Mouse (Mus musculus): ENCODE results near the gene BC067074.
A peak's percentile ranks its signal among the peaks of the same experiment; 100 is the strongest.
"Not testable (repeated sequence)": the region's sequence is repeated elsewhere in the genome, so short reads cannot be mapped to it uniquely, and the experiment has no call there.

BC067074 gene

DNA sequence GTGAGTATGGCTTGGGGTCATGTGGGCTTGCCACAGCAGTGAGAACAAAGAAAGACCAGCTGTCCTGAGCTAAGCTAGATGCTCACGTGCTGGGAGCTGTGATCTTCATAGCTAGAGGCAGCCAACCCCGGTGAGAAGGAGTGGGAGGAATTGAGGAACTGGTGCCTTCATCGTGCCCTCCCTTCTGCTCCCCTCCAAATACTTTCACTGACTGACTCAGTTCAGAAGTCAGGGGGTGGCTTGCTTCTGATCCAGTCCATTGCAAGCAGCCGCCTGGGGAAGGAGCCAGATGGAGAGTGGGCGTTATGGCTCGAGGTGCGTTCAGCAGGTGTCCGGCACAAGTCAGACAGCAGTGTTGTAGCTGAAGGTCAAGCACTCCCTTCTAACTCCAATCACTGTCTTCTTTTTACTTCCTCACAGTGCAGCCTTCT is 86.0 kb downstream of the BC067074 start:
- DNase-seq (ENCODE audit: low spot score) = no peak

DNA sequence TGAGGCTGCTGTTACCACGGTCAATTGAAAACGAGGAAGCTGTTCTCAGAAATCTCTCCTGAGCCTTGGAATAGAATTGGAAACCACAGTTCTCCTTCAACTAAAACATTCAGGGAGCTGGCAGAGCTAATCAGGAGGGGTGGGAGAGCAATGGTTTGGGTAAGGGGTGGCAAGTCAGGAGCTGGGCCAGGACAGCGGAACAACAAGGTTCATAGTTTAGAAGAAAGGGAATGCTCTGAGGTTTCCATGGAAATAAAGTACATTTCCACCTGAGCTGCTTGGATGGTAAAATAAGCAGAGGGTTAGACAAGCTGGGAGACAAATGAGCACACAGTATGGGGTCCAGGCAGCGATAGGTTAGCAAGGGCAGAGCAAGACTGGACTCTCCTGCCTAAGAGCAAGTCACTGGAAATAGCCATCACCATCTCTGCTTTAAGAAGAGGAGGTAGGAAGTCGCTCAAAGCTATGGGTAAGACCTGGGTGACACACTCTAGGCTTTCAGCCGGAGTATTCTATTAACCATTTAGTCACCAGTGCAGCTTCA is 86.9 kb downstream of the BC067074 start:
- DNase-seq (ENCODE audit: low spot score) = no peak

DNA sequence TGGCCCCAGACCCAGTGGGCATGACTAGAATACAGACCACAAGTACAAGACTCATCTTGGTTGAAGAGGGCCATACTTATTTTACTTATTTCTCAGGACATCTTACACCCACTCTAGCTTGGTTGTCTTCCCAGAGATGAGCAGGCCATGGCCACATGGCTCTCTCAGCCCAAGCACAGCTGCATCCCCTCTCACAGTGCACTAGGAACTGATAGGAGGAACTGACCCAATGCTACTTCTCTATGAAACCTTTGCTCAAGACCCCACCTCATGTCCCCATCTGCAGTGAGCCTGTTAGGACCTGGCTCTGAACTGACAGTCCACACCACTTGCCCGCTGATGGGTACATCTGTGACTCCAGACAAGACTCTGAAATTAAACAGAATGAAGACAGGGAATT is 88.8 kb downstream of the BC067074 start:
- no peak for DNase-seq (ENCODE audit: low spot score)

DNA sequence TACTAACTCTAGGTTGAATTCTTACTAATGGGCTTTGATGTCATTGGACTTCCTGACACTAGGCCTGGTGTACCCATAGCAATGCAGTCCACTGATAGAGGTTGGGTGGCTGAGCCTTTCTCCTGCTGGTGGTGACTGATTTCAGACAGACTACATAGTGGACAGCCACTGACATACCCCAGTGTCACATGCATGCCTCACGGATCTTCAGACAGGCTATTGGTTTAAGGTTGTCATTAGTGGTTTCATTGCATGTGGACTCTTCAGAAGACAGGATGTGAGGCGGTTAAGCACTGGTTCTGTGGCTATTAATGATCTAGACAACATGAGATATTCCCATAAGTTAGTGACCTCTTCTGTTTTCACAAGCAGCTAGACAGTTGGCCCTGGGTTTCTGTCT is 89.2 kb downstream of the BC067074 start:
- no peak for DNase-seq (ENCODE audit: low spot score)

DNA sequence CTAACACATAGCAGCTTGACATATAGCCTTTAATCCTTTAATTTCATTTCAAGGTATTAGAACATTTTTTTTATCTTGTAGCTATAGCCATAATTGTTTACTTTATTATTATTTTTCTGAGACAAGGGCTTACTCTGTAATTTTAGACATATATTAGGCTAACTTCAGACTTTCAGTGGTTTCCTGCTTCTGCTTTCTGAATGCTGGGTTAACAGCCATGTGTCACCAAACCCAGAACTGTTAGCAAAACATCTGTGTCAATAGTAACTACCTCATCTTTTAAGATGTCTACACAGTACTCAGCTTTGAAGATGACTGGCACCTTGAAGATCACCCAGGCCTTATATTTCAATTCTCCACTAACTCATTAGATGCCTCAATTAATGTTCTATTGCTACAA is 89.8 kb downstream of the BC067074 start:
- not testable (repeated sequence) for DNase-seq (ENCODE audit: low spot score)

DNA sequence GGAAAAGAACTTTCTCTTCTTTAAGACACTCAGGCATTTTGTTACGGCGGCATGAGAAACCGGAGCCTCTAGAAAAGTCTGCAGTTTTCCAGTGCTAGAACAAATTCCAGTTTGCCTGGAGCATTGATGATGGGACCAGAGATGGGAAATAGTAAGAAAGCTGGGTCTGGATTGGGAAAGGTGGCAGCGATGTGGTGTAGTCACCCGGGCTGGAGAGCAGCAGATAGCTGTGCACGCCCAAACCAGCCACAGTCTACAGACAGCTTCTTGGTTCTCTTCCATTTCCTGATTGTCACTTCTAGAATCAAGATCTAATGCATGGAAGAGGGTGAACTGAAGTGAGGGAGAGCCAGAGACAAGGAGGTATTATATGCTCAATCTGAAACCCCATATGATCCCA is 100.4 kb downstream of the BC067074 start:
- no peak for DNase-seq (ENCODE audit: low spot score)

DNA sequence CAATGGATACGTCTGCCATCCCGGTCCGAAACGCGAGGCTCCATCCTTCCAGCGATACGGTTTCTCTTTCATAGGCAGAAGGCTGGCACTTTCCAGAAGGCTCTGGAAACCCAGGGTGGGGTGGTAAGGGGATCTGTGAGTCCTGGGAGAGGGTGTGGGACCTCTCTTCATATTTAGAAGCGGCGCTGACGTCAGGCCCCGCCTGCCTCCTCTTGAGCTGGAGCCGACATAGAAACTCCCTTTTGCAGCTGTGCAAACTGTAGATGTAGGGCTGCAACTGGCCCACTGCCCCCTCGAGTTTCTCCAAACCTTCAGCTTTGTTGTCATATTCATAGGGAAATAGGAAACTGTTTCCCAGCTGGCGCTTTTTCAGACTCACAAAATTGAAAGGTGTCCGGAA is 101.6 kb downstream of the BC067074 start:
- no peak for DNase-seq (ENCODE audit: low spot score)

DNA sequence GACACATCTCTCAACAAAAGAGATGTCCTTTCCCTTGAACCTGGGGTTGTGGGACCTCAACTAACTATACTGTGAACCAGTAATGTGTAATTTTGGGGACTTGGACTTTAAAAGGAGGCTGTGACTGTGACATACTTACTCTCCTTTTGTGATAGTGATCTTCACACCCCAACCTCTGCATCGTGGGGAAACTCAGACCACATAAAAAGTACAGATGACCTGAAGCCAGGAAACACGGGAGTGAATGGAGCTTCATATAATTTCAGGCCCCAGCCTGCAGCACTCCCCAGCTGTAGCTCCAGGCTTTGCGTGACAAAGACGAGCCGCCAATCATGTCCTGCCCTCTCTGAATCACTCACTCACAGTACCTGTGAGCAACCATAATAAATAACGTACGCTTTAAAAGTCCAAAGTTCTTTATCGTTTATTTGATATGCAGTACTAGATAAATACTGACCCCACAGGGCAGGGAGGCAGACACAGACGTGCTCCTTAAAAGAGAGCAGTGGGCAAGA is 104.1 kb downstream of the BC067074 start:
- DNase-seq (ENCODE audit: low spot score) = peak; percentile 2

DNA sequence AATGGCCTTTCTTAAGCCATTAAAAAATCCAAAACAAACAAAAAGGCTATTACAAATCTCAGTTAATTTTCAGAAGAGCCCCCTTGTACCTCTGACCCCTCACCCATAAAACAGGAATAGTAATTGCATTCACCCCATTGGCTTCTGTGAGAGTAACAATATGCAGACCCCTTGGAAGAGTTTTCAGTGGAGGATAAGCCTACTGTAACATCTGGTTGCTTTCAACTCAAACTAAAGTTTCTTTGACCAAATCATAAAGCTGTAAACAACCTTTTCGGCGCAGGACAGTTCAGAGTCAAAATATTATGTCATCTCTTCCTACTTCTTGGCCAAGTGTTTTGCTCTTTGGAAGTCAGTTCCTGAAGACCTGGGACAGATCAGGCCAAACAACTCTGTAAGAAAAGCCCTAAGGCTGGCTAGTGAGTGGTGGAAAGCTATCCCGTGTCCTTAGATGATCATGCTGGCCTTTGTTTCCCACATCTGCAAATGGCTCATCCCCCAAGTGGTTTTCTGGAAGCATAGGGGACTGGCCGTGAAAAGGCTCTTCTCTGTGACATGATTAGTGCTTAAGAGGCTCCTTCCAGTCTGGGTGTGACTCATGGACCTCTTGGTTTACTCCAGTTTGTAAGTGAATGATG is 108.5 kb downstream of the BC067074 start:
- no peak for DNase-seq (ENCODE audit: low spot score)

DNA sequence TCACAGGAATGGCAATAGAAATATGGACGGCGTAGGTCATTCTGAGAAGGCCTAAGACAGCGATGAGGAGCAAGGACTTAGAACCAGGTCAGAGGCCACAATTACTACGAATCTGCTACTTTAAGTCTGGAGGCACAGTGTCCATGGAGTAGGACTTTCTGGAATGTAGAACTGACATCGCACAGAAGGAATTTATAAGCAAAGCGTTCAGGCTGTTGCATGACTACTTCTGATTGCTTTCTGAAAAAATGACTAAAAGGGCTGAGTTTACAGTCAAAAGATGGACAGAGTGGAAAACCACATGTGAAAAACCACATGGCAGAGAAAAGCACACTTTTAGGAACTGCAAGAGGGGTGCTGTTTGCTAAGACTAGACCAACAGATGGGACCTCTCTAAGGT is 110.7 kb downstream of the BC067074 start:
- DNase-seq (ENCODE audit: low spot score) = no peak

DNA sequence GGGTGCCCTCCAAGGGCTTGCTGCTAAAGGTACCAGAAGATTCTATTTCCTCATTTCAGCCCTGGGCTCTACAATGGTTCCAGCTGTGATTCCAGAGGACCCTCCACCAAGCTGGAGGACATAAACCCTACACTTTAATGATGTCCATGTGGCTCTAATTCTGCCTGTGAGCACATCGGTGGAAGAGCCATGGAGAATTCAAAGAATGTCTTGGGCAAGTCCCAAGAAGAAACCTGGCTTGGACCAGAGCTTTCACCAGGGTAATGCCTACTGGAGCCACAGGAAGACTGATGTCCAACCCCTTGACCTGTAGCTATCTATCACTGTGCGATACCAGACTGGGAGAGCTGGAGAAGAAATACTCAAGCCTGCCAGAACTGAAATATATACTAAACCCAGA is 111.2 kb downstream of the BC067074 start:
- no peak for DNase-seq (ENCODE audit: low spot score)

DNA sequence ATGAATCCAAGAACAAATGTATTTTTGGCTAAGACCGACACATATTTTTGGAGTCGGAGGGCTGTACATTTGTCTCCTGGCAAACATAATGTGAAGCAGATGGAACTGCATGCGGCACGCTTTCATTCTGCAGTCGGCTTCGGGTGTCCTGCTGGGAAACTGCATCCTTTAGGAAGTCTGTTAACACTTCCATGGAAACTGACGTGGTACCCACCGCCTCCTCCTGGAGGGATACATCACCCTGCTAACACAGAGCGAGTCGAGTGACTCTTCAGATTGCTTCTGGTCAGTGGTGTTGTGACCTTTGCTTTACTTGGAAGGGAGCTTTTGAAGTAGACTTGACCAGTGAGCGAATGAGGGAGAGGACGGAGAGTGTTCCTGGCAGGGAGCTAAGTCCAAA is 117.0 kb downstream of the BC067074 start:
- DNase-seq (ENCODE audit: low spot score) = no peak

DNA sequence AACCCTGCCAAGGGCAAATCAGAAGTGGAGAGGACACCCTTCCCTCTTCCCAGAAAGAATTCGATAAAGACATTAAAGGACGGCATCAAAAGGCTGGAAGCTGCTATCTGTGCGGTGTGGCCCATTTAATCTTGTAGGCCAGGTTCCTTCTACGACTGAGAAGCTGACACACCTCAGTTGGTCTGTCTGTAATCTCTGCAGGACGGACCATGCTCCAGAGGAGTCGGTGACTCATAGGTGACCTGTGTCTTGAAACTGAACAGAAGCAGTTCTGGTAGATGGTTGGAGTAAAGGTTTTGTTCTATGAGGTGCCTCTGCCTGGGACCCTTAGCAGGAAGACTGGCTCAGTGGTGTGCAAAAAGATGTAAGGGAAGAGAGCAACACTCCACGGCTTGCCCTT is 122.6 kb downstream of the BC067074 start:
- no peak for DNase-seq (ENCODE audit: low spot score)

DNA sequence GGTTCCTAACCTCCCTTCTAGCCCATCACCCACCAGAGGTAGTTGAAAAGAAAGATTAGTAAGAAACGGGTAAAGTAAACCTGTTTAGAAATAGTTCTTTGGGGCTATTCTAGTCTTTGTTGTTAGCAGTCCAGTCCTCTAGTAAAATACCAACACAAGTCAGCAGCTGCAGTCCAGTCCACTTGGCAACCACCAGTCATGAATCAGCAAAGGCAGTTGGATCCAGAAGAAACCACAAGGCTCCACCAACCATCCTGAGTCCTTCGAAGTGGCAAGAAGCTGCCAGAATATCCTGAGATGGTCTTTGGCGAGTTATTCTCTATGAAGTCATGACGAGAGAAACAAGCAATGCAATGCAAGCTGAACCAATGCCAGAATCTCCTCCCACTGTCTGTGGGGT is 124.0 kb downstream of the BC067074 start:
- no peak for DNase-seq (ENCODE audit: low spot score)

DNA sequence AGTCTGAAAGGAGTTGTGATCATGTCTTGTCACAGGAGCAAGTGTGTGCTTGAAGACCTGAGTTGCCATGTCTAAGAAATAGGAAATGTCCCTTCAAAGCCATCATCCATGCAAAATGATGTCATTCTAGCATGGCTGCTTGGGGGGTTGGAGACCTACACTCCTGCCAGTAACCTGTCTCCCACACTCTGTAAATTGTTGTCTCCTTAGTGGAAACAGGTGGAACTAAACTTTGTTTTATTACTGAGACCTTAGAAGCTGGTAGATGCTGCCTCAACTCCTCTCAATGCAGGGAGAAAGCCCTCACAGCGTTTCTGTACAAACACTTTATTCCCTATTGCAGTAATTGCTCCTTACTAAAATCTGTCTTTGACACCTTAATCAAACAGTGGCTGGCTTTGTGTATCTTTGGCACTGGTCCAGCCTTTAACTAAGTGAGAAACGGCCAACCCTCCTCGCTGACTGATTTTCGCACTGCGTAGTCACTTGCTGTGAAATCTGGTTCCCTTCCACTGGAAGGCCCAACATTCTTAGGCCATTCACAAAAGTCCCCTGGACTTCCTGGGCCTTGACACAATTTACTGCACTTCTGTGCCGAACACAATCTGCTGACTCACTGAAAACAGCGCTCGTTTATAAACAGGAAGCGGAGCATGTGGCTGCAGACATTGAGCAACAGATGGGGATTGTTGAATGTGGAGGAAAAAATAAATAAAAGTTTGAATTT is 125.0 kb downstream of the BC067074 start:
- DNase-seq (ENCODE audit: low spot score) = no peak

DNA sequence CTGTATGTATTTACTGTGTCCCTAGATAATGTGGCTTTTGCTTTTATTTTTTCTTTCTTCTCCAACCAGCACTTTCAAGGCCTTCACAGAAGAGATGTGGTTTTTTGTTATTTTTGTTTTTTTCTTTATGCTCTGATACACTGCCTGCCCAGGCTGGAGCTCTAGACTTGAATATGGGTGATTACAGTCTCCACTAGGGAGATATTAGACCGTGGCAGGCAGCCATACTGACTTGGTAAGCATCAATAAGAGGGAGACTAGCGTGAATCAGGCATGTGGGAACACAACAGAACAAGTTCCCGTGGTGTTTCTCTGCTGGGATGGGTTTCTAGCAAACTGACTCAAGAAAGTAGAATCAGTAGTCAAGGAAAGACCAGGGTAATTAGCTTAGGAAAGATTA is 125.7 kb downstream of the BC067074 start:
- DNase-seq (ENCODE audit: low spot score) = no peak

DNA sequence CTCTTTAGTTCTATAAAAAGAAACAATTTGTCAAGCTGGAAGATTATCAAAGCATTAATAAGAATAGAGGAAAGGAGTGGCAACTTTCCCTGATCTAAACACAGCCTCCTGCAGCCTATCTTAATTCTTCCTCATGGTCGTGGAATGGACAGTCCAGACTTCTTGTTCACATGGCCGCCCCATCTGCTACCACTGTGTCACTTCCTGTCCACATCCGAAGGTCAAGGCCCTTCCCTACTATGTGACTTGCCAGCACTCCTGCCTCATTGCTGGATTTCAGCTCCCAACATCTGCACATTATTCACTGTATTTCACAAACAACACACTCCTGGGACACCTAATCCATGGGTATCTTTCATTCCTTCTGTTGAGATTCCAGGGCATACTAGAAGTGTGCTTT is 128.5 kb downstream of the BC067074 start:
- no peak for DNase-seq (ENCODE audit: low spot score)

DNA sequence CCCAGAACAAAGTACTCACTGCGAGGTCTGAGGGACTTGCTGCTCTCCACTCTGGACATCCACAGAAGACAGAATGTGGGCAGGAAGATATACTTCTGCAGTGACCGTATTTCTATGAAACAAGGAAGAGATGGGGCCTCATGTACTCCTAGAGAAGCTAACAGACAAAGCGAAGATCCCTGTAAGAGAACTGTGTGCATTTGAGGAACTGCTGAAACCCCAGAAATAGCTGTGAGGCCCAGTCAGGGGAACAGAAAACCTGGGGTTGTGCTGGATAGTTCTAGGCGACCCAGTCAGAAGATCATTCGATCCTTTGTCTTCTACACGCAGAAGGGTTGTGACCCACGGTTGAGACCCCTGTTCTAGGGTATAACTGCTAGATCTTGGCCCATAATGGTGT is 130.9 kb downstream of the BC067074 start:
- DNase-seq (ENCODE audit: low spot score) = no peak

DNA sequence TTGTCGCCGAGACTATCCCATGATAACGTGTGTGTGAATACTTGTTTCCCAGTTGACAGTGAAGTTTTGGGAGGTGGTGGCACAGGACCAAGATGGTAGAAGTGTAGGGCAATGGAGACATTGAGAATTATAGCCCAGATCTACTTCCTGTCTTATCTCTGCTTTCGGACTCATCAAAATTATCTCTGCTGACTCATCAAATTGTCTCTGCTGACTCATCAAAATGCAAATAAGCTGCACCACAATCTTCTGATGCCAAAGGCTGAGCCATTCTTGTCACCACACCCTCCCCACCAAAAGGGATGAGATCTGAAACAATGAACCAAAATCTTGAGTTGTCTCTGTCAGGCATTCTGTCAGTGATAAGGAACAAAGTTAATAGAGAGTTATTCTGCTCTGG is 132.9 kb downstream of the BC067074 start:
- DNase-seq (ENCODE audit: low spot score) = no peak
